Mouse (Mus musculus) spleen, adult 2 months (tissue): Measurements from ENCODE around the gene Cfap299. TPM values are rescaled to one million over a fixed set of nuclear protein-coding genes. Genes with fewer than 3 reads are reported as not detected.

Experiments used
- DNase-seq, 2 experiments: peaks; one replicate each; pipeline versions ENCODE4 v3.0.0 to v3.0.0-alpha.2; 2012 to 2021; ENCODE audit warnings: low spot score in 2 of 2, low read depth in 1 of 2
- H3K27ac ChIP-seq: fragments of 200-500 bp; 2 replicates; pipeline ENCODE4 v1.5.1; 2012; ENCODE audit warnings: low read length, inconsistent platforms; ENCODE audit not compliant: insufficient read depth
- H3K27me3 ChIP-seq: fragments of 200-500 bp; 2 replicates; pipeline ENCODE4 v1.6.1; 2012; ENCODE audit warnings: mild to moderate bottlenecking, moderate library complexity, low read length, inconsistent platforms; ENCODE audit not compliant: control insufficient read depth, insufficient read depth
- H3K36me3 ChIP-seq: fragments of 200-500 bp; 2 replicates; pipeline ENCODE4 v1.6.1; 2012; ENCODE audit warnings: mild to moderate bottlenecking, low read length, inconsistent platforms; ENCODE audit not compliant: control insufficient read depth, insufficient read depth
- H3K4me1 ChIP-seq: fragments of 200-500 bp; 2 replicates; pipeline ENCODE4 v1.6.1; 2011; ENCODE audit warnings: inconsistent platforms; ENCODE audit not compliant: control insufficient read depth, insufficient read depth, insufficient read length
- H3K4me3 ChIP-seq: fragments of 200-500 bp; 2 replicates; pipeline ENCODE4 v1.5.1; 2011; ENCODE audit warnings: mild to moderate bottlenecking, inconsistent platforms; ENCODE audit not compliant: insufficient read depth, insufficient read length; ENCODE audit errors: extremely low read depth
- CTCF ChIP-seq: fragments of 200-500 bp; IDR thresholded peaks from 2 replicates; pipeline ENCODE4 v1.5.1; 2011; ENCODE audit warnings: mild to moderate bottlenecking, inconsistent platforms; ENCODE audit not compliant: insufficient read depth, insufficient read length, insufficient replicate concordance; ENCODE audit errors: extremely low read depth
- POLR2A ChIP-seq: fragments of 200-500 bp; IDR thresholded peaks from 2 replicates; pipeline ENCODE4 v1.6.1; 2011; ENCODE audit warnings: low read depth, low read length, inconsistent platforms
- WGBS: fragments of 180-500 bp; shearing (Covaris S2); methylation state at CpG from one replicate; pipeline ENCODE4 v1.1.7; 2018; 5-methylcytosine and 5-hydroxymethylcytosine counted together
- polyA plus RNA-seq: library from polyadenylated mRNA; depleted of rRNA; stranded (reverse); fragments of >200 nt; gene quantifications from 2 replicates; pipeline ENCODE4 v1.2.3, GENCODE M21; 2012

The Cfap299 gene
- polyA plus RNA-seq, 1 experiment: not detected

- Histone ChIP-seq H3K4me1 (no peaks in the 10 kb centered on the region), H3K27me3 (no peaks in the 10 kb centered on the region), H3K36me3 (no peaks in the 10 kb centered on the region), H3K4me3 (no peak overlapping the region), H3K27ac (no peak overlapping the region)
- DNase-seq: no peak
- WGBS: 92% methylated on average over 5 of the region's 5 CpGs
- TF ChIP-seq POLR2A: no peak
- TF ChIP-seq CTCF: no peak
Observed at GRCm38 (mm10) chr5:98613511-98613910, 284.4 kb downstream of the Cfap299 start.

GRCm38 (mm10) chr5:98616902-98617301 lies 287.8 kb downstream of the Cfap299 start:
- WGBS: 76% methylated on average over 3 of the region's 3 CpGs
- no peak for DNase-seq
- Histone ChIP-seq H3K27ac (no peak overlapping the region), H3K4me1 (no peaks in the 10 kb centered on the region), H3K36me3 (no peaks in the 10 kb centered on the region), H3K27me3 (no peaks in the 10 kb centered on the region), H3K4me3 (no peak overlapping the region)
- no peak for TF ChIP-seq CTCF
- TF ChIP-seq POLR2A: no peak

GRCm38 (mm10) chr5:98617416-98617815 lies 288.3 kb downstream of the Cfap299 start:
- 70% methylated on average over 4 of the region's 4 CpGs for WGBS
- TF ChIP-seq POLR2A: no peak
- no peaks in the 10 kb centered on the region for H3K4me1 ChIP-seq
- H3K27me3 ChIP-seq: no peaks in the 10 kb centered on the region
- no peak overlapping the region for H3K27ac ChIP-seq
- H3K36me3 ChIP-seq: no peaks in the 10 kb centered on the region
- DNase-seq: no peak
- H3K4me3 ChIP-seq: no peak overlapping the region

DNA sequence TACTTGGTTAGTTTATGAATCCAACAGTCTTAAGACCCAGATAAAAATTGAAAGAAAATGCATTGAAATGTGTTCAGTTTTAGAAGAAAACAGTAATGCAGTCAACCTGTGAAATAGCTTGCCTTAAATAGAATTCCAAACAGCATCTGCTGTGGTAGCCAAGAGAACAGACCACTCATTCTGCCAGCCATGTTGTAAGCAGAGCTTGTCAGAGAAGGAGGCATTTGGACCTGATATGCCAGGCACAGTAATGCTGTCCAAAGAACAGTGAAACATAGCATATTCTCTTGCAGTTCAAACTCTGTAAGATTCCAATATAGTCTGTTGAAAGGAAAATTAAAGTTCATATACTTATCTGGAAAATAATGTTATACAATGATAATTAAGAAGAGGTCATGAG lies 321.2 kb downstream of the Cfap299 start:
- no peak for DNase-seq
- Histone ChIP-seq H3K4me3 (no peak overlapping the region), H3K36me3 (no peaks in the 10 kb centered on the region), H3K27ac (no peak overlapping the region), H3K4me1 (no peaks in the 10 kb centered on the region), H3K27me3 (no peaks in the 10 kb centered on the region)
- TF ChIP-seq POLR2A: no peak
- TF ChIP-seq CTCF: no peak

GRCm38 (mm10) chr5:98651049-98651448 lies 321.9 kb downstream of the Cfap299 start:
- no peak for DNase-seq

DNA sequence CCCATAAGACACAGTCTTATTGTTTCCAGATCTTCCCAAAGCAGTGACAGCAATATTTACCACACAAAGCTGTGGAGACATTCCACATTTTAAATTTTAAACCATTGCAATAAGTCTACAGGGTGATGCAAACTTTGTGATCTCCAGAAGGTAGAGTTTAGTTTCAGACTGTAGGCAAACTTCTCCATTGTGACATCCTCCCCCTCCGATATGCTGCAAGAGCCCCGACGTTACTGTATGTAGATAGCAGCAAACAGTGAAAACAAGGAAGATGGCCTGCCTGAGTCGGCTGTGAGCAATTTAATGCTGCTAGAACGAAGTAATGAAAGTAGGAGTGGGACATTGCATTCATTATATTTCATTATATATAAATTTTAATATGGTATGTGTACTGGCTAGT lies 359.1 kb downstream of the Cfap299 start:
- Histone ChIP-seq H3K36me3 (no peaks in the 10 kb centered on the region), H3K27ac (no peak overlapping the region), H3K27me3 (no peaks in the 10 kb centered on the region), H3K4me1 (no peaks in the 10 kb centered on the region), H3K4me3 (no peak overlapping the region)
- DNase-seq: no peak
- TF ChIP-seq POLR2A (no peak), CTCF (no peak)
- WGBS: 85% methylated on average over 5 of the region's 5 CpGs

More at GRCm38 (mm10) chr5:98651049-98651448, 321.9 kb downstream of the Cfap299 start:
- no peaks in the 10 kb centered on the region for H3K27me3 ChIP-seq
- H3K4me1 ChIP-seq: no peaks in the 10 kb centered on the region
- no peaks in the 10 kb centered on the region for H3K36me3 ChIP-seq
- WGBS: 83% methylated on average over 5 of the region's 5 CpGs
- no peak overlapping the region for H3K27ac ChIP-seq
- no peak overlapping the region for H3K4me3 ChIP-seq
- no peak for TF ChIP-seq POLR2A
- no peak for TF ChIP-seq CTCF

DNA sequence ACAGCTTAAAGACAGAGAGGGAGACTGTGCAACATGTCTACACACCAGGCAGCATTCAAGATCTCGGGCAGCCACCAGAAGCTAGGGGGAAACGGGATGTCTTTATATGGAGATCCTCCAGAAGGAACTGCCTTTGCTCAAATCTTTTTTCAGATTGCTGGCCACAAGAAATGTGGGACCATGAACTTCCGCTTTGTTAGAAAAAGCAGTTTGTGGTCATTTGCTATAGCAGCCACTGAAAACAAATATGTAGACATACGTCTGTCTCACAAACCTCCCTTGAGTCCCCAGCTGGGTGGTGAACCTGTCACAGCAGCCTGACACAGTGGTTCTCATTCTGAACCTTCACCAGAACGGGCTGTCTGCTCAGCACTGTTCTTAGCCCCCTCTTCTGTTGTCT lies 363.0 kb downstream of the Cfap299 start:
- Histone ChIP-seq H3K4me3 (no peak overlapping the region), H3K4me1 (no peaks in the 10 kb centered on the region), H3K27ac (no peak overlapping the region), H3K27me3 (no peaks in the 10 kb centered on the region), H3K36me3 (no peaks in the 10 kb centered on the region)
- TF ChIP-seq POLR2A (no peak), CTCF (no peak)
- DNase-seq: no peak
- 28% methylated on average over 5 of the region's 5 CpGs for WGBS

DNA sequence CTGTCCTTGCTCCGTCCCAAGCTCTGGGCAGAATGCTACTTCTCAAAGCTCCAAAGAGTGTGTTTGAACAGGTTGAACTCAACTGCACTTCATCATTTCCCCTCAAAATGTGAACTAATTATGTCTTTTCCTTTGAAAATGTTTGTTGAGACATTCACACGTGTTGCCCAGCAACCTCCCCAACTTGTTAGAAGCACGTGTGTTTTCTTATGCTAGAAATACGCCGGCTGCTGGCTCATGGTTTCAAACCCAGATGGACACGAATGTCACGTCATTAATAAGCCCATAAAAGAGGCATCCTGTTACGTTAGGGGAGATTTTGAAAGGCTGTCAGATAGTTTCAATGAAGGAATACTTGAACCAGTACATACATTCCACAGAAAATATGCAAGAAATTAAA lies 367.2 kb downstream of the Cfap299 start:
- no peak overlapping the region for H3K27ac ChIP-seq
- H3K27me3 ChIP-seq: no peaks in the 10 kb centered on the region
- TF ChIP-seq POLR2A (no peak), CTCF (no peak)
- 81% methylated on average over 8 of the region's 8 CpGs for WGBS
- H3K36me3 ChIP-seq: no peaks in the 10 kb centered on the region
- no peak for DNase-seq
- no peaks in the 10 kb centered on the region for H3K4me1 ChIP-seq
- no peak overlapping the region for H3K4me3 ChIP-seq
